Mouse (Mus musculus) lung, adult 2 months (tissue): Measurements from ENCODE around the gene Map4. TPM values are rescaled to one million over a fixed set of nuclear protein-coding genes. Genes with fewer than 3 reads are reported as not detected.
"Not testable (repeated sequence)": the region's sequence is repeated elsewhere in the genome, so short reads cannot be mapped to it uniquely, and the experiment has no call there.

Experiments
- DNase-seq: peaks from one replicate; pipeline ENCODE4 v3.0.0; 2022
- H3K4me1 ChIP-seq: fragments of 200-500 bp; 2 replicates; pipeline ENCODE4 v1.6.1; 2011; ENCODE audit warnings: low read length; ENCODE audit not compliant: control insufficient read depth, insufficient read depth
- H3K4me3 ChIP-seq: fragments of 200-500 bp; replicated peaks from 2 replicates; pipeline ENCODE3; 2011; ENCODE audit warnings: low read depth, mild to moderate bottlenecking, control low read depth, low read length; ENCODE audit errors: extremely low read depth
- CTCF ChIP-seq: fragments of 200-500 bp; IDR thresholded peaks from 2 replicates; pipeline ENCODE4 v1.5.1; 2011; ENCODE audit warnings: mild to moderate bottlenecking, low read length, control low read depth; ENCODE audit not compliant: insufficient read depth
- POLR2A ChIP-seq: fragments of 200-500 bp; IDR thresholded peaks from 2 replicates; pipeline ENCODE4 v1.6.1; 2011; ENCODE audit warnings: low read depth, mild to moderate bottlenecking, control low read depth, low read length, borderline replicate concordance; ENCODE audit errors: extremely low read depth
- WGBS: fragments of 180-500 bp; shearing (Covaris S2); methylation state at CpG from one replicate; pipeline ENCODE4 v1.1.7; 2018; 5-methylcytosine and 5-hydroxymethylcytosine counted together
- polyA plus RNA-seq: library from polyadenylated mRNA; depleted of rRNA; stranded (reverse); fragments of >200 nt; gene quantifications from 2 replicates; pipeline ENCODE4 v1.2.3, GENCODE M21; 2012

Map4 gene
- polyA plus RNA-seq, 1 experiment = 275 TPM

DNA sequence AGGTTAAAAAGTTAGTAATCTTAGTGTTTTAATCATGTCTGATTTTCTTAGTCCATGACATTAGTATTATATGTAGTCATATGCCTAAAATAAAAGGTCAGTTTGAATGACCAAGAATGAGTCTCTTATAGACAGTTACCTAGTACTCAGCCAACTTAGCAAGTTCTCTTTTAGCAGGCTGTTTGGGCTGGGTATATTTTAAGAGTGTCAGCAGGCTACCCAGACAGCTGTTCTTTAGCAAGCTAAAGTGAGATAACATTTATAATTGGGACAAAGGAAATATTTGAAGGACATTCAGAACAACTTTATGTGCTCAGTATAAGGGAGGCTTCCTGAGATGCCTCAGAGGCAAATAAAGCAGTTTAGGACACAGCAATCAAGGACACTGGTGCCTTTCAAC is 17.3 kb downstream of the Map4 start:
- no peak for DNase-seq
- H3K4me3 ChIP-seq = no peak overlapping the region
- no peak for TF ChIP-seq POLR2A
- TF ChIP-seq CTCF = no peak
- H3K4me1 ChIP-seq = no peaks in the 10 kb centered on the region

DNA sequence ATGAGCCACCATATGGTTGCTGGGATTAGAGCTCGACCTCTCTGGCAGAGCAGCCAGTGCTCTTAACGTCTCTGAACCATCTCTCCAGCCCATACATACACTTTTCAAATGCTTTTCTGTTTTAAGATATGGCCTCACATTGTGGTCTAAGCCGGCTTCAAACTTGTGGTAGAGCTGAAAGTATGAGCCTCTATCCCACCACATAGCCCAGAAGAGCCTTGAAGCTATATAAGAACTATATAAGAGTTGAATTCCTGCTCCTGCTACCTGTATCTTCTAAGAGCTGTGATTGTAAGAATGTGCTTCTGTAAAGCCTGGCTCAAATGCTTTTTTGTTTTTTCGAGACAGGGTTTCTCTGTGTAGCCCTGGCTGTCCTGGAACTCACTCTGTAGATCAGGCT is 18.5 kb downstream of the Map4 start:
- TF ChIP-seq CTCF (no peak), POLR2A (no peak)
- no peaks in the 10 kb centered on the region for H3K4me1 ChIP-seq
- DNase-seq = no peak
- no peak overlapping the region for H3K4me3 ChIP-seq
- WGBS = 91% methylated on average over 4 of the region's 4 CpGs

DNA sequence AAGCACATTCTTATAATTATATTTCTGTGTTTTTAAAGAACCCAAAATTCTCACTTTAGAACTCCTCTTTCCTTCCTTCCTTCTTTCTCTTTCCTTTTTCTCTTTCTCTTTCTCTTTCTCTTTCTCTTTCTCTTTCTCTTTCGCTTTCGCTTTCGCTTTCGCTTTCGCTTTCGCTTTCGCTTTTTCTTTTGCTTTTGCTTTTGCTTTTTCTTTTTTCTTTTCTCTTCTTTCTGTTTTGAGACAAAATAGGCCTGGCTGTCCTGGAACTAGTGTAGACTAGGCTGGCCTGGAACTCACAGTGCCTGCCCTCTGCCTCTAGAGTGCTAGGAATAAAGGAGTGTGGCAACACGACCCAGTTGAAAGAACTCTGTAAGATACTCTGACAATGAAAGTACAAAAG is 22.3 kb downstream of the Map4 start:
- TF ChIP-seq CTCF (no peak), POLR2A (no peak)
- WGBS = 91% methylated on average over 8 of the region's 8 CpGs
- Histone ChIP-seq H3K4me1 (no peaks in the 10 kb centered on the region), H3K4me3 (no peak overlapping the region)
- no peak for DNase-seq

DNA sequence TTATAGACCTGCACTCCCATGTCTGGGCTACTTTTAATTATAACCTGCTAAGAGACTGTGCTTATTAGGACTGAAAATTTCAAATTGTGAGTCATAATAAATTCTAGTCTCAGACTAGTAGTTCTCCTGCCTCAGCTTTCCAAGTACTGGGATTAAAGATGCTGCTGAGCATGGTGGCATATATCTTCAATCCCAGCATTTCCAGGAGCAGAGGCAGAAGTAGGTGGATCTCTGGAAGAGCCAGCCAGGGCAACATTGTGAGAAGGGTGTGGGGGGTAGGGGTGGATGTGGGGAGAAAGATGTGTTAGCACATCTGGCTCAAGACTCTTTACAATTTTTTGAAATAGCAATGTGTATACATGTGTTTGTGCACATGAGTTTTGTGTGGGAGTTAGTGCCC is 23.4 kb downstream of the Map4 start:
- TF ChIP-seq POLR2A = no peak
- no peak for TF ChIP-seq CTCF
- no peak overlapping the region for H3K4me3 ChIP-seq
- H3K4me1 ChIP-seq = no peaks in the 10 kb centered on the region; the same call in 1 of the 2 replicates
- no peak for DNase-seq

DNA sequence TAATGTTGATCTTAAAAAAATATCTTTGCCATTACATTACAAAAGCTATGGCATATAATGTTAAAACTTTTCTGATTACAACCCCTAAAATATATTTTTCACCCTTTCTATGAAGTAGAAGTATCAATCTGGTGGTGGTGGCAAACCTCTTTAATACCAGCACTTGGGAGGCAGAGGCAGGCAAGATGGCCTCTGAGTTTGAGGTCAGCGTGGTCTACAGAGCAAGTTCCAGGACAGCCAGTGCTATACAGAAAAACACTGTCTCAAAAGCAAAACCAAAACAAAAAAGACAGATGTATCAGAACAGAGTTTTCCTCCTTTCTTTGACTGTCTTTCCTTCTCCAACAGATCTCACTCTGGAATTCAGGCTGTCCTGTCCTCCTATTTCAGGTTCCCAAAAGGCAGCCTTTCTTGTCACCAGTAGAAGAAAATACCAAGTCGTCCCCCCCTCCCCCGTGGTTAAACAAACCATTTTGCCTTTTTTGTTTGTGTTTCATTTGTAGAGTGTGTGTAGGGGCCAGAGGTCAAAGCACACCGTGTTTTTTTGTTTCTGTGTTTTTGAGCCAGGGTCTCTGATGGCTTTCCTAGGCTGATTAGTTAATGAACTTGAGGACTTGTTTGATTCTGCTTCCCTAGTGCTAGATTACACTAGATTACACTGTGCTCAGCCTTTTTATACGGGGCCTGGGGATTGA is 28.3 kb downstream of the Map4 start:
- no peak for DNase-seq
- TF ChIP-seq CTCF (no peak), POLR2A (no peak)

DNA sequence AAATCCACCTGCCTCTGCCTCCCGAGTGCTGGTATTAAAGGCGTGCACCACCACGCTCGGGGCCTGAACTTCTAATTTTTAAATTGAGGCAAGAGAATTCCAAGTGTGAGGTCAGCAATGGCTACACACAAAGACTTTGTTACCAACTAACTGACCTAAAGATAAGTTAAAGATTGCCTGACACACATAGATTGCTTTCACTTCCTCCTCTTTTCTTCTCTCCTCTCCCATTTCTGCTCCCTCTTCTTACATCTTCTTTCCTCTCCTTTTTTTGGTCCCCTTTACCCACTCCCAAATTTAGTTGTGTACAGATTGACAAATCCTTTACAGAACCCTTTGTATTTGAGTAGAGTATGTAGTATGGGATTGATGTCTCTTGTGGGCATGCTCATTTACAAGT is 29.3 kb downstream of the Map4 start:
- peaks cover 2% of the 10 kb centered on the region for H3K4me1 ChIP-seq
- DNase-seq = no peak
- TF ChIP-seq CTCF (no peak), POLR2A (no peak)
- WGBS = 93% methylated on average over 4 of the region's 4 CpGs
- no peak overlapping the region for H3K4me3 ChIP-seq

More for the DNA sequence above, 28.3 kb downstream of the Map4 start:
- 29% methylated on average over 5 of the region's 5 CpGs for WGBS
- H3K4me1 ChIP-seq = peaks cover 2% of the 10 kb centered on the region
- no peak overlapping the region for H3K4me3 ChIP-seq

DNA sequence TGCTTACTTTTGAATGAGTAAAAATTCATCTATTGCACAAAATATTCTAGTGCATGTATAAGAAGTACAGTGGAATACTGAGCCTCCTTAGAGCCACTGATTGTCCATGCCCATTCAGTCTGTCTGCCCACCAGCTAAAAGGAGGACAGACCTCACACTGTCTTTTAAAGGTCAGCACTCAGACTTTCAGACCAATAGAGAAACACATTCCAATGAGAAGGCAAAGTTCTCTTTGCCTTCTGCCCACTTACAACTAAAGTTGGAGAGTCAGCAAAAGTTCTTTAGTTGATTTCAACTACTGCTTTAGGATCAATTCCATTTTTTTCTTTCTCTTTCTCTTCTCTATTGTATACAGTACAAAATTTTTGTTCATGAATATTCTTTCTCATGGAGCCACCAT is 33.5 kb downstream of the Map4 start:
- TF ChIP-seq CTCF (no peak), POLR2A (no peak)
- no peak for DNase-seq
- peaks cover 2% of the 10 kb centered on the region for H3K4me1 ChIP-seq
- no peak overlapping the region for H3K4me3 ChIP-seq

DNA sequence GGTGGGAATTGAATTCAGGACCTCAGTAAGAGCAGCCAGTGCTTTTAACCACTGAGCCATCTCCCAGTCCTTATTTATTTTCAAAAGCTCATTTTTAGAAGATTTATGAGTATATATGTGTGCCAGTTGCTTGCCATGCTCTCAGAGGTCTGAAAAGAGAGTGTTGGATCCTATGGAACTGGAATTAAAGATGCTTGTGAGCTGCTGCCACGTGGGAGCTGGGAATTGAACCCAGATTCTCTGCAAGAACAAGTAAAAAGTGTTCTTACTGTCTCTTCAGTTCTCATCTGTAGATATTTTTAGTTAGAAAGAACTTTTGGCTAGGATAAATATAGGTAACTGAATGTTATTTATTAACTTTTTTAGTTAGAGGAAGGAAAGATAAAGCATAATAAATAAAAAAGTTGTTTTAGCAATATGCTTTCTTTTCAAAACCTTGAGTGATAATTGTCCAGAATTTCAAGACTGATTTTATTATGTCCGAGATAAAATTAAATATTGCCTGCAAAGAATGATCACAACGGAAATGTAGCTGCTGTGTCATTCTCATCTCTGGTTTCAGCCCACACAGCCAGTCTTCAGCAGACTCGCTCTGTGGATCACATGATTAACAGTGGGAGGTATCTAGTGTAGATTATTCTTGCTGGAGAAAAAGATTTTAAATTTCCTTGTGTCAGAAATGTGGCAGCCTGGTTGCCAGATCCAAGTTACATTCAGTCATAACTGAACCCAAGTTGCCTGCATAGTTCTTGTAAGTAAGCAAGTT is 37.3 kb downstream of the Map4 start:
- no peak for TF ChIP-seq POLR2A
- DNase-seq = no peak
- WGBS = 51% methylated on average over 4 of the region's 4 CpGs
- Histone ChIP-seq H3K4me1 (no peaks in the 10 kb centered on the region; the same call in 1 of the 2 replicates), H3K4me3 (no peak overlapping the region)

DNA sequence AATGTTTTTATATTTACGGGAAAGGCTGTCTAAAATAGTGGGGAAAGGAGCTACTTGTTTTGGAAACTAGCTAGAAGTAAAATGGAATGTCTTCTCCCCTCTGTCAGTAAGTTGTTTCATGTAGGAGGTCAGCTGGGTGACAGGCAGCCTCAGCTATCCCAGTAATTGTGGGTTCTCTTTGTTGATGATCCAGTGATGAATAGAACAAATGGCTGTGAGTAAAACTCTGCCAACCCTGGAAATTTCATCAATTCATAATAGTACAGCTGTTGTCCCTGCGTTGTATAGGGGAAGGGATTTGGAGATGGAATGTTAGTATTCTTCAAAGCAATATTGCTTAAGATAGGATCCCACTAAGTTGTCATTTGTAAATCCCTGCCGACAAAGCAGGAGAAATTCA is 37.9 kb downstream of the Map4 start:
- no peak overlapping the region for H3K4me3 ChIP-seq
- H3K4me1 ChIP-seq = no peaks in the 10 kb centered on the region; the same call in 1 of the 2 replicates
- 62% methylated on average over 3 of the region's 3 CpGs for WGBS
- TF ChIP-seq POLR2A (no peak), CTCF (no peak)
- no peak for DNase-seq

DNA sequence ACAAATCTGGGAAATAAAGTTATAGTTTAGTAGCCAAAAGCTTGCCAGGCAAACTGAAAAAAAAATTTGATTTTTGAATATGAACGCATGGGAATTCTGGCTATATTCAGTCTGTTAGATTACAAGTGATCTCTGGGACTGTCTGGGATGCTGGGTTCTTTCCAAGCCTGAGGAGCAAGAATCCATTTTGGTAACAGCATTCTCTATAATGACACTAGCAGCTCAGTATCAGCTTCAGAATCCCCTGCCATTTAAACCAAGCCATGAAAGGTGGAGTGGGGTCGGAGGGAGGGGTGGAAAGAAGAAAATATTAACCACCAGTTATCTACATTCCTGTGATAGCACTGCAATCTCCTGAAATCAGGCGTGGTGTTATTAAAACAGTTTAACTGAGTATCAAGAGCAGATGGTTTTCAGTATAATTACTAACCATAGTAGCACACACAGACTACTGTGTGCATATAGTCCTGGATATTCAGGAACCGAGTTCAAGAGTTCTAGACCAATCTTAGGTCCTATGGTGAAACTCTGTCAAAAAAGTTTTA is 38.6 kb downstream of the Map4 start:
- no peak for DNase-seq
- no peaks in the 10 kb centered on the region; the same call in 1 of the 2 replicates for H3K4me1 ChIP-seq
- 69% methylated on average over 4 of the region's 4 CpGs for WGBS
- H3K4me3 ChIP-seq = no peak overlapping the region
- TF ChIP-seq POLR2A = no peak
- no peak for TF ChIP-seq CTCF

DNA sequence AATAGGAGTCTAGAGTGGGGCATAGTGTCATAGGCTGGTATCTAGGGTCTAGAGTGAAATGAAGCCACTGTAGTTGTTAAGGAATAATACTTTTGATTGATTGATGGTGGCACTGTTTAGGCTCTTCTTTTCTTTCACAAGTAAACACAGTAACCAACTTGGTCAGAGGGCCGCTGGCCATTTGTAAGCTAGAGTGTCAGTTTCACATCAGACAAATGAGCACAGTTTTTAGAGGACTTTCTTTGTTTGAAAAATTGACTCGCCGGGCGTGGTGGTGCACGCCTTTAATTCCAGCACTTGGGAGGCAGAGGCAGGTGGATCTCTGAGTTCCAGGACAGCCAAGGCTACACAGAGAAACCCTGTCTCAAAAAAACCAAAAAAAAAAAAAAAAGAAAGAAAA is 40.5 kb downstream of the Map4 start:
- not testable (repeated sequence) for DNase-seq, H3K4me3 ChIP-seq, H3K4me1 ChIP-seq
- 95% methylated on average over 5 of the region's 5 CpGs for WGBS

DNA sequence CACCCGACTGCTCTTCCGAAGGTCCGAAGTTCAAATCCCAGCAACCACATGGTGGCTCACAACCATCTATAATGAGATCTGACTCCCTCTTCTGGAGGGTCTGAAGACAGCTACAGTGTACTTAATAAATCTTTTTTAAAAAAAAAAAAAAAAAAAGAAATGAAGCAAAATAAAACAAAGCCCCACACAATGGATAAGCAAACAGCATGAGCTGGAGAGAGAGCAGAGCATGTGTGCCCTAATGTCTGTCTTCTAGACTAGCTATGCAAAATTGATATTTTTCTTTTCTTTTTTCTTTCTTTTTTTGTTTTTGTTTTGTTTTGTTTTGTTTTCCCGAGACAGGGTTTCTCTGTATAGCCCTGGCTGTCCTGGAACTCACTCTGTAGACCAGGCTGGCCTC is 49.0 kb downstream of the Map4 start:
- not testable (repeated sequence) for DNase-seq, H3K4me3 ChIP-seq, H3K4me1 ChIP-seq
- 95% methylated on average over 4 of the region's 4 CpGs for WGBS
